Mouse (Mus musculus): ENCODE data around the gene Dpt. TPM values are rescaled to one million over a fixed set of nuclear protein-coding genes. Genes with fewer than 3 reads are reported as not detected.
"Not testable (repeated sequence)": the region's sequence is repeated elsewhere in the genome, so short reads cannot be mapped to it uniquely, and the experiment has no call there.

Gene Dpt
- 100 to 1,000 TPM in 1 of 2 experiments, 10 to 100 TPM in 1; 51.1 to 109 TPM for total RNA-seq (2021)
- long read RNA-seq, experiment 1, transcript Dpt-201 (4 exons, 1,724 nt): major isoform, 7 of 23 reads
- long read RNA-seq, experiment 1, partial matches to known transcripts: 16 of 23 reads
- long read RNA-seq, experiment 1, other reads (novel, unspliced or antisense): 0 of 23 reads
- long read RNA-seq, experiment 2, transcript Dpt-201 (4 exons, 1,724 nt): major isoform, 8 of 20 reads
- long read RNA-seq, experiment 2, partial matches to known transcripts: 0 of 20 reads
- long read RNA-seq, experiment 2, other reads (novel, unspliced or antisense): 12 of 20 reads

DNA sequence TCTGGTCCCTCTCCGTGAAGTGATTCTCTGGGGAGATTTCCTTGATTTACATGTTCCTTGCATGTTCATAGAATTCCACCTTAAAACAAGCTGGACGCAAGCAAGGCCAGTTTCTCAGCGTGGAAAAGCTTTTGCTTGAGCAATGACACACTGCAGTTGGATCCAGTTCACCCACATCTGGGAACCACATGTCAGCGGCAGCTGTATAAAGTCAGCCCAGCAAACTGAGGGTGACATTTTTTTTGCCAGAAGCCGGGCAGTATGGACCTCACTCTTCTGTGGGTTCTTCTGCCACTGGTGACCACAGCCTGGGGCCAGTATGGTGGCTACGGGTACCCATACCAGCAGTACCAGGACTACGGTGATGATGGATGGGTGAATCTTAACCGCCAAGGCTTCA lies at the start of gene Dpt:
TSS of gene Dpt (plus strand) at position 174 of the 400 bp plus-strand sequence.
- DNase-seq: peak; percentile 71

DNA sequence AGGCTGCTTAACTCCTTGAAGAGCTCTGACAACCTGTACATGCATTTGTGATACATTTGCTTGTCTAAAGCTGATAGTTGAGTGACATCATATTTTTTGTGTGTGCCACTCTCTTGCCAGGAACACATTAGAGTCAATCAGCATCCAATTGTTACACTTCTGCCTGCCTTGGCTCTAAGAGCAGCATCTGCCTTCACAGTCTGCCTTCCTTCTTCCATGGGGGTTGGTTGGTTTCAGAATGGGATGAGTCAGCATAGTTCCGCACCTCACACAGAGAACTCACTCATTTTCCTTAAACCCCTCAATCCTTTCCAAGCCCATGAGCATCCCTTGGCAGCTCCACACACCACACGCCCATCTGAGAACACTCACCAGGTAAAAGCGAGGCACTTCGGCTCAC lies 42.7 kb upstream of the Dpt start:
- no peak for DNase-seq

DNA sequence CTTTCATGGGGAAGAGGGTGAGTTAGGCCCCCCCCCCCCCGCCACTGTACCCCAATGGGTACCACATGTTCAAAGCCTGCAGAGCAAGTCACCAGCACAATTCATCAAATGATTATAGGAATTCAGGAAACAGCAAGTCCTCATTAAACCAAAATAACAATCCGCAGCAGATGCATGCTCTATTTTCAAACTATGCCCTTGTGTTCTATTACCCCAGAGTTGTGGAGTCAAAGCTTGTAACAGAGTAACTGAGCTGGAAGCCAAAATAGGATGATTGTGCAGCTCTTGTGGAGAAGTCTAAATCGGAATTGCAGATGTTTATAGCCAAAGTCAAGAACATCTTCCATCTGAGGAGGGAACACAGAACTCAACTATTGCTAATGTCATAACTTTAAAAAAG lies 40.8 kb upstream of the Dpt start:
- DNase-seq: no peak

DNA sequence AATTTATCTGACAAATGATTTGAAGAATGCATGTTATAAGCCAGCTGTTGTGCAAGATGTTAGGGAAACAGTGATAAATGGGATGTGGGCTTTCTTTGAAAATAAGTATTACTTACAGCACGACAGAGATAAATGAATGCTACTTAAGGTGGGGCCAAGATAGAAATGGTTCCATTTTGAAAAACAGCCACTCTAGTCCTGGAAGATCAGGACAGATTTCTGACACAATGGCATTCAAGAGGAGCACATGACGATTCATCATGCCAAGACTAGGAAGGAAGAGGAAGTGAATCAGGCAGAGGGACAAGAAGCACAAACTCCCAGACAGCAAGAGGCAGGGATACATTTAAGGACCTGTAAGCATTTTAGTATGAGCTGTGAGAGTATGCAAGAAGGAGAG lies 39.5 kb upstream of the Dpt start:
- no peak for DNase-seq

DNA sequence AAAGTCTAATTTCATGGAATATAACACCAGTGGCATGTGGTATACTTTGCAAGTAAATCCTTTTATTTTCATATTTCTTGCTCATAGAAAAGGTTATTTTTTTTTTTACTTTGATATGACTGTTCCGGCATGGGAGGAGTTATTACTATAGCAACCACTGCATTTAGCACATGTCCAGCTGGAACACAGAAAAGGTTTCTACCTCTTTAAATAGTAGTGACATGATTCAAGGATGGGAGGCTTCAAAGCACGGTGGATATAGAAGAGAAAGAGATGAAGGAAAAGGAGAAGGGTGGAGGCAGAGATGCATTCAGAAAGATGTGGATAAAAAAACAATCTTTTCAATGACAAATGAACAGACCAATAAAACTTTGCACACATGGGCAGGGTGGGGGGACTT lies 38.0 kb upstream of the Dpt start:
- no peak for DNase-seq

DNA sequence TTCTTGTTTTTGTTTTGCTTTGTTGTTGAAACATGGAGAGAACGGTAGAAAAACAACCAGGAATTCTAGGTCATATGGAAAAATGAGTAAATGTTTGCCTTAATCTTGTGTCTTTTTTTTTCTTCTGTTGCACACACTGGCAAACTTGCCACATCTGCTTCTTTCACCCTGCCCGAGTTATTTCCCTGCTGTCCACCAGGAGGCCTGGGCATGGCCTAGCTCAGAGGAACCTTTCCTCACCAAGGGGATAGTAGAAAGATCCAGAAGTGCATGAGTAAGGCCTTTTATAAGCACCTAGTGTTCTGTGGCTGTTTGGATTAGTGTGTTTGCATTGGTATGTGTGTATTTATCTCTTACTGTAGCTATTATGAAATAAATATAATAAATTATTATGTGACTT lies 34.2 kb upstream of the Dpt start:
- no peak for DNase-seq

DNA sequence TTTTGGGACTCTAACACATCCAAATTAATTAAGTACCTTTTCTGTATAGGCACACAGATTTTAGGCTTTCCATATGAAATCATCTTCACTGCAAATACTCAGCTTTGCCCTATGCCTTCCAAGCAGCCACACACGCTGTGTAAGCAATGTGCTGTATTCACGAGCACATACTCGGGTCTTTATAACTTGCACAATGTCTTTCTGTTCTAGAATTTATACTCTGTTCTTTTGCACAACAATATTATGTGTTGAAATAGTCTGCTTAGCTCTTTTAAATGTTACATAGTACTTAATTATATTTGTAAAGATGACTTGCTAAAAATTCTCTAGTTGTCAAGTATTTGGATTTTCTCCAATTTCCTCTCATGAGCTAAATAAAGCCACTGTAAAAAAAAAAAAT lies 29.8 kb upstream of the Dpt start:
- no peak for DNase-seq

DNA sequence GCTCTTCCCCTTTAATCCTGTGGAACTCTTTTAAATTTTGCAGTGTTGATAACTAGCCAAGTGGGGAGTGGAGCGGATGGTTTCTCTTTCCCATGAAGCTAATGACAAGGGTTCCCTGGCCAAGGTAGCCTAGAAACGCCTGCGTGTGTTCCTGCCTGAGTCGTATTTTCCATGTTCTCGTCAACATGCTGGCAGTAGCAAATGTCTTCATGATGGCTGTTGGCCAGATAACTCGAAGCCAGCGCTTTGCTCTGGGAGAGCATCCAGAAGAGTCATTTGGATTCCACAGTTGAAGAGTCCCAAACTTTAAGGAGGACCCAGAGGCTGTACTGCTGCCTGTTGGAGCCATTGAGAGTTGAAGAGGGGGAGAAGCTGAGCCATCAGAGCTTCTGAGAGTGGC lies 25.8 kb upstream of the Dpt start:
- peak; percentile 89 for DNase-seq

DNA sequence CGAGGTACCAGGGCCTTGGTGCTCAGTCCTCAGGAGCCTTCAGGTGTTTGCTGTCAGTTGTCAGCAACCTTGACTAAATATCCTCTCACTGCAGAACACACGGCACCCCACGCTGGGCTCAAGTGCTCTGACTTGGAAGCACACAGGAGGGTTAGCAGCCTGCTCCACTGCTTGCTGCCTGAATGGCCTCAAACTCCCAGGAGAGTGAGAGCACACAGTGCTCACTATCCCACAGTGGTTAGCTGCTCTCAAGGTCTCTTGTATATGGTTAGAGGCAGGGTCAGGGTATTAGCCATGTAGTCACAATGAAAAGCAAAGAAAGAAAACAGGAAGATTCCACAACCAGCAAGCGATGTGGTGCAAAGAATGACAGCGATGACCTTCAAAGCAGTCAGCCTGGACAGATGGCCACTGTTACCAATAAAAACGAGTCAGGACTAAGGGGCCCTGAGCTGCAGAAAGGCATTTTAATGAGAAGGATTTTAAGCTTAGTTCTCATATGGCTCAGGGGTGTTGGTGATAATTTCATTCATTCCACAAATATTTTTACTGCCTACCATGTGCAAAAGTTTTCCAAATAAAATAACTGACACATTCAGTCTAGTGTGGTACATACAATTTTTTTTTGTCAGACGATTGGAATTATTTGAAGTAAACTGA lies 15.5 kb upstream of the Dpt start:
- DNase-seq: no peak

DNA sequence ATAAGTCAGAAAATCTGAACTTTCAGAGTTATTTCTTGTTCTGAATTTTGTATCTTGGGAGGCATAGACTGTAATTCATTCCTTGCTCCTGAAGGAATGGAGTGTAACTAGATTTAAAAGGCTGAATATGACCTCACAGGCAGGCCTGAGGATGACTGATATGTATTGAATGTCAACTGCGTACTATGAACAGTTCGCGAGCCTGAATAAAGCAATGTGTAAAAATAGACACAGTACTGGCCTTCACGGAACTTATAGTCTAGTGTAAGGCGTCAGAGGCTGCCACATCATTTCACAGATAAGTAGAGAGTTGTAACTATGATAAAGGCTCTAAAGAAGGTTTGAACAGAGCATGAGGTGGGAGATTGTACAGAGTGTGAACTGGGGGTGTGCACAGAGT lies 10.3 kb upstream of the Dpt start:
- no peak for DNase-seq

DNA sequence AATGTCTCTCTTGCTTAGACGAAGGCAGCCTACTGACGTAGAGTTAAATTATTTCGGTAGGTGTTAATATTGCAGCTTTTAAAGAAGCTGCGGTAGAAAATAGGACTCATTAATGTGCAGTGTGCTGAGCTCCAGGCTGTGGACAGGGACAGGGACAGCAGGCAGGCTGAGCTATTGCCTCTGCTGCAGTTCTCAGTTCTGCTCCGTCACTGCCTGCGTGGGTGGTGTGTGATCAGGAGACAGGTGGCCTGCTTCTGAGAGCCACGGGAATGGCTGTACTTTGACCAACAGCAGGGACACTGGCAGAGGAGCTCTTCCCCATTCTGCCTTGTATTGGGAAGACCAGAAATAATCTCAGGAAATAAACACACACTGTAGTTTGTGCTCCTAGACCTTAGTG lies 8.7 kb upstream of the Dpt start:
- DNase-seq: peak; percentile 26

DNA sequence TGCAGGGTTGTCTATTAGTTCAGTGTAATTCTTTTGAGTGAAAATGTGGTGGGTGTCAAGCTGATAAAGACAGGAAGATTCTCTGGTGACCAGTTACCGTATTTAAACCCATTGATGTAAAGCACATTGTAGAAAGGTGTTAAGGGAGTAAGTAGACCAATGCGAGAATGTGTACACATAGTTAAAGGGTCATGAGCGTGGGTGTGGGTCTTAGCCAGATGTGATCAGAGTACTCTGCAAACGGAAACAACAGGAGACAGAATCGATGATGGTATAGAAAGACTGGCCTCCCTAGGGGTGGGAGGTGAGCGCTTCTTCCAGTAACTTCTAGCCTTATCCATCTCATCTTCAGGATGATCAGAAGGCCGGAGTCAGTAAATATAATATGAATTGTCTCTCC lies 8.2 kb upstream of the Dpt start:
- no peak for DNase-seq

DNA sequence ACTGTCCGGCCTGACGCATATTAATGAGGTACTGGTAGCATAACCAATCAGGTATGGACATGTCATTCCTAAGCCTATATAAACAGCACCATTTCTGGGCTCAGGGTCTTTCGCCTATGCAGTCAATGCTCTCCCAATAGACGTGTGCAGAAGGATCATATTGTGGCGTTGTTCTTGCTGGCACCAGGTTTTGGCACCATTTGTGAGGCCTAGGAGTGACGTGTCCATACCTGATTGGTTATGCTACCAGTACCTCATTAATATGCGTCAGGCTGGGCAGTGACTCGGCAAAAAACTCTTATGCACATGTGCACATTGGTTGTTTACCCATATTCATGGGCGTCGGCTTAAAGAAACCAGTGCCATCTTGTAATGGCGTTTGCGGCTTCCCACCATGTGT lies 6.1 kb upstream of the Dpt start:
- not testable (repeated sequence) for DNase-seq

DNA sequence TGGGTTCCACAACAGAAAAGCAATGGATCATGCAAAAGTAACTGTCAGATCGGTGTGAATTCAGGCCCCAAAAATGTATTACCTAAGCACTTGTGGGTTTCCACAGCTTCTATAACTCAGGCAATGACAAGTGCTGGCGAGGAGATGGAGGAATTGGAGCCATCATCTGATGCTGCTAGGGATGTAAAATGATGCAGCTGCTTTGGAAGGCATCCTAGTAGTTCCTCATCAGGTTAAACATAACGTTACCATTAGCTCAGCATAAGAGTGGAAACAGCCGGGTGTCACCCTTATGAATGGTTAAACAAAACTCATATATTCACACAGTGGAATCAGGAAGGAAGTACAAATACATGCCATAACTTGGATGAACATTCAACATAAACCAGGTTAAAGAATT lies 3.4 kb upstream of the Dpt start:
- DNase-seq: no peak

DNA sequence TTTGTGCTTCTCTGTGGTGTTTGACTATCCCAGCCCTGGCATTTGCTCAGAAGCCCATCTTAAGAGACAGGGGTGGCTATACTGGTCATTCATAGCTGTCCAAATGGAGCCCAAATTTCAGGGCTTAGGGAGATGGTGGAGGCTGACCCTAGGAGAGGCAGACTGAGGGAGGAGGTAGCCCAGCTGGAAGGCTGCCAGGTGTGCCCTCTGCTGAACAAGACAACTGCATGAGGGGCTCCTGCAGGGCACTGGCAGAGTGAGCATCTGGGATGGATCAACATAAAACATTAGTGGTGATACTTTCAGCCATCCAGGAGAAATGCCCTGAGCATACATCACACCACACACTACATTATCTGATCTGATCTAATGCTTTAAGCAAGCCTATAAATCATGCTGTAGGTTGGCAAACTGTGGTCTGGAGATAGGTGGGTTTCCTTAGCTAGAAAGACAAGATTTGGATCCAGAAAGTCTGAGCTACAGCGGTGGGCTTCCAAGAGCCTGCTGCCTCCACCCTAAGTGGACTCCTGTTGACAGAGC lies 1.4 kb downstream of the Dpt start:
- DNase-seq: no peak

DNA sequence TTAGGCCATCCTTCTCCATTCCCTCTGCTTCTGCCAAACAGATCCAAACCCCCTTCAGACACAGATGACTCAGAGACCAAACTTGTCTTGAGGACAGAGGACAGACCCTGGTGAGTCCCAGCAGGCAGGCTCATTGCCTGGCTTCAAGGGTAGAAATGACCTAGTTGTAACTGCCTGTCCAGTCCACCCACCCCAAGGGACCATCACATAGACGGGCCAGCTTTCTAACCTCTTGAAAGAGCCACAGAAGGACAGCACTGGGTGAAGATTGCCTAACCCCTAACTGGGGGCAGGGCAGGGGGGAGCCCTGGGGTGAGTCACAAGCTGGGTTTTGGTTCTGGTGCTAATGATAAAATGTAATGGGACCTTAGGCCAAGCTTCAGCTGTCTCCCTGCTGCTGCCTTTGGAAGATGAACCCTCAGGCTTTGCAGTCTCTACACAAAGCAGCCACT lies 2.1 kb downstream of the Dpt start:
- DNase-seq: peak; percentile 84

DNA sequence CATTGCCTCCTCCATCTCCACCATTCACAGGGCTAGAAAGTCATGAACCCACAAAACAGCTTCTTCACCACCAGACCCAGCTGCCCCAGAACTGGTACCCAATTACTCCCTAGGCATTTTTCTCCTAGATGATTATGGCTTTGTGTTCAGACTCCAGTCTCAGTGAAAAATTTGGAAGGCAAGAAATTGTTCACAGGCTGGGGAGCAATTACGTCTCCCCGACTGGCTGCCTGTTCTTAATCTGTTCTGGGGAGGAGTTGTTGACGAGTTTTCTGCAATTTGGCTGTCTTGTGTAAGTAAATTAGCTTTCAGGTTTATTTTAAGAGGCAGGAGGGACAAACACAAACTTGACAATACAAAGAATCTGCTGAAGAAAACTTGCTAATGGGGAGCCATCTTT lies 2.7 kb downstream of the Dpt start:
- DNase-seq: peak; percentile 2

DNA sequence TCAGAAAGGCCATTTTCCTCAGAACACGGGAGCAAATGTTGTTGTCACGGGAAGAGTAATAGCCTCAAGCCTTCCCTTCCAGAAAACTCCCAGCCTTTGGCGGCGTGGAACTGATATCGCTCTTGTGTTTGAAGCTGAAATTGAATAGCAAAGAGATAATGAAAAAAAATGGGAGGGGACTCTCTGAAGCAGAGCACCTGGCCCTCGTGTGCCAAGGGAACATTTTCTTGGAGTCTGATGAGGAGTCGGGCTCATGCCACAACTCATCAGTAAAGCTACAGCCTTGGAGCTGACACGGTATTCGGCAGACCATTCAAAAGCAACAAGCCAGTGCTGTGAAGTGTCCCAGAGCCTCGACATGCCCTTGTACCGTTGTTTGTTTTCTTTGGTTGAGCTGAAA lies 7.8 kb downstream of the Dpt start:
- DNase-seq: no peak

DNA sequence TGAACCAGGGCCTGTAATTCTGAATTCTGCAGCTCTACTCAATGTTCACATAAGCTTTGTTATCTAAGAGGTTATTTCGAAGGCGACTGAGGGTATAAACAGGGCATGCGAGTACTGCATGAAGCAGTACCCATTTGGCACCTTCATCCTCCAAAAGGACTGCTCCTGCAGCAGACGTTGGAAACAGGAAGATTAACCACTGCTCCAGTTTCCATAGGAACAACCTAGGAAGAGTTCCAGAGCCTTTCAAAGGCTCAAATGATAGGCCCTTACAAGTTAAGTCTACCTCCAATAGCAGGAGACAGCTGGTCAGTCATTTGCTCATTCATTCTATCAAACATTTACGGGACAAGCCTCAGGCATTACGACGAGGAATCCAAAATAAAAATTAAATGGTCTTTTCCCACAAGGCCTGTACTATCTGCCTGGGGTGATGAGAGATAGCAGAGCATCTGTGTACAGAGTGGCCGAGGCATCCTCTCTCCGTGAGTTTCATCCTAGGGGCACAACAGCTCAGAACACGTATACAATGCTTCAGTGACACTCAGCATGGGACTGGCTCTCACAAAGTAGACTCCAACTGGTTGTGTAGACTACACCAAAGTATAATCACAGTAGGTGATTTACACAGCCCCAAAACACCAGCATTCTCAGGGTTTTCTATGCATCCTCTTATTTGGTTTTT lies 8.4 kb downstream of the Dpt start:
- no peak for DNase-seq

DNA sequence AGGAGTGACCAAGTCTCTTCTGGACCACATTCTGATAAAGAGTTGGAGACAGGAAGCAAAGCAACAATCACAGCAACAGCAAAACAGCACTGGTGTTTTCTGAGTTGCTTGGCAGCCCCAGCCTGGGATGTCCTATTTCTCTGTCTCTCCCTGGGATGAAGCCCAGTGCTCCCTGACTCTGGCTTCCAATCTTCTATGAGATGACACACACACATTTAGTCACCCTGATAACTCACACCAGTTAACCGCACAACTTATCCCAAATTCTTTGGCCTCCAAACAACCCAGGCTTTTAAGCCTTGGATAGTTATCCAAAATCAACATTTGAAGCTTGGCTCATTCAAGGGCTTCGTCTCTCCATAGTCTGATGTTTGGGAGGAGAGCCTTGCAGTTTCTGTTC lies 12.9 kb downstream of the Dpt start:
- DNase-seq: peak; percentile 62

DNA sequence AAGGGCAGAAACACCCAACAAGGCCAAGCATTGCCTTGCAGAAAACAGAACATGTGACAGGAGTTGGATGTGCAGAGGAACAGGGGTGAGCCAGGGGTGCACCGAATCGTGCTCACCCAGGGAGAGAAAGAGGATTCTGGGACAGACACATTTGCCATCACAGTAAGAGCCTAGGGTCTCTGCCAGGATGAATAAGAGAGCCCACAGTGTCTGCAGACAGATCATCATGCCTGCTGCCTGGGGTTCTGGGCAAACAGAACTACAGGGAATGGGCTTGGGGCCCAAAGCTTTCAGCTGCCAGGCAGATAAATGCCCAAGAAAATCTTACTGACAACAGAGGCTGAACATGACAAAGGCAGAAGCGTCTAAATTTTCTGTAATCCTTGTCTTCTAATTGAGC lies 14.9 kb downstream of the Dpt start:
- no peak for DNase-seq

DNA sequence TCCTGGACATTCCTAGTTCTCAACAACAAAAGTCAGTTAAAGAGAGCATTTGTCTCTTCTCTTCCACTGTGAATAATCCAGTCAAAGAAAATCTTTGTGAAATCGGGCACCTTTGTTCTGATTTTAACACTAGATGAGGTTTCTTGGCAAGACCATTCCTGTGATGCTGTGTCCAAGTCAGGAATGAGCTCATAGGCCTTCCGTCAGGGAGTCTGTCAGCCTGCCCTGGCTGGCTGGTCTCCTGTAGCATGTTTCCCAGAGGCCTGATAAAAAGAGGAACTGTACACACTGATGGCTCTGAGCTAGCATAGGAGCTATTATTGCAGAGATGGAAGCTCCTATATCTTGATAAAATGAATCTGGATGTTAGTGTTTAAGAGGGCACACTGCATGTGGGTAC lies 17.8 kb downstream of the Dpt start:
- DNase-seq: peak; percentile 42

DNA sequence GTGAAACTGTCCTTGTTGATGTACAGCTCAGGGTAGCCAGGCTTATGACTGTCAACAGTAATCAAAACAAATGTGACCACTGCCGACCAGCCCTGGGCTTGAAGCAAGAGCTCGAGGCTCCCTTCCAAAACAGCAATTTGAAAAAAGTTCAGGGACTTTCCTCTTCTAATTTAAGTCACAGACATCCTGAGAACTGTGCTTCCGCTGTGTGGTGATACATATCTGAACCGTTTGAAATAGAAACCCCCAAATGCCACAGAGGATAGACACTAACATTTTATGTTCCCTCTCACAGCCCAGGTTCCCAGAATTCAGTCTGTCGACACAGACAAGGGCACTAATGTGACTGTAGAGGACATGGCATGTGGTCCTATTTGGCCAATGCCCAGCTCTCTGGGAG lies 18.9 kb downstream of the Dpt start:
- DNase-seq: no peak

Measured in gastrocnemius, postnatal 25 days (tissue).